Mouse (Mus musculus): ENCODE results near the gene Olfr237-ps1.

DNA sequence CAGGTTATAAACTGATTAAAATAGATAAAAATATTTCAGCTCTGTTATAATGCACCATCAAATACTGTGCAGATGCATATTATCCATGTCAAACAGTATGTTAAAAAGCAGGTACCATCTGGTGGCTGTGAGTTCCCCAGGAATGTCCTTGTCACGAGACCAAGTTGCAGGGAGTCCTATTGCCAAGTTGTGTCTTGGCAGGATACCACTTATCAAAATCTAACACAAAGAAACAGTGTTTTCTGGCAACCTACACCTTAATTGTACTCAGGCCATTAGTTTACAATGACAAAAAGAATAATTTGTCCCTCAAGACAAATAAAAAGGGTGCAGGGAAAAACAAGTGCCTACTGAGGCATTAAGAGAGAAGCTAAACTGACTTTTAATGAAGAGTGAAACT lies 13.1 kb downstream of the Olfr237-ps1 start:
- TF ChIP-seq HCFC1 (IDR thresholded peaks at IDR 0.05; ENCODE audit: borderline replicate concordance, insufficient read depth, low read length) (no peak), ZC3H11A (IDR thresholded peaks at IDR 0.05; ENCODE audit: borderline replicate concordance, low read depth, low read length) (no peak), CHD2 (IDR thresholded peaks at IDR 0.05; ENCODE audit: low read depth, low read length) (no peak)
